ENCODE assay signal across 9 mouse cellular contexts in genomic region chr2:34526527-34527371, GRCm38 (mm10).
A peak's percentile ranks its signal among the peaks of the same experiment; 100 is the strongest.
DNase-seq lines count a peak whose midpoint lies in the region; ATAC-seq lines count a peak whose summit lies in the region.
"Had no signal": no experiment of that assay in that cellular context is flagged by ENCODE, and none has a peak within 500 bp of the region (broad histone marks: within the 10 kb centered on the region; RNA-seq: fewer than 3 reads in every experiment).

No protein-coding gene starts in this region.

- peaks cover 38% of the 10 kb centered on the region for H3K4me1 ChIP-seq in hindbrain, embryonic 13.5 days (replicated peaks)
- H3K4me1 ChIP-seq in midbrain, embryonic 15.5 days: peaks cover 35% of the 10 kb centered on the region

- H3K4me3 ChIP-seq in hindbrain, embryonic 13.5 days: no peak overlapping the region
- no peak overlapping the region for H3K4me3 ChIP-seq in midbrain, embryonic 15.5 days

- no peak overlapping the region for H3K4me2 ChIP-seq in hindbrain, embryonic 13.5 days
- H3K4me2 ChIP-seq in midbrain, embryonic 15.5 days: no peak overlapping the region

- WGBS in hindbrain, embryonic 13.5 days: 34% methylated on average over 15 of the region's 15 CpGs
- WGBS in midbrain, embryonic 15.5 days: 46% methylated on average over 15 of the region's 15 CpGs

- no peaks in the 10 kb centered on the region for H3K9me3 ChIP-seq in hindbrain, embryonic 13.5 days
- H3K9me3 ChIP-seq in midbrain, embryonic 15.5 days: no peaks in the 10 kb centered on the region; the same call in 1 of the 2 replicates

- peak; percentile 85 to 94 for DNase-seq in adrenal gland, adult (ENCODE audit: inconsistent age in 2 of 2, low spot score in 1 of 2)
- no peak for DNase-seq in adrenal gland, adult 18-20 months (ENCODE audit: low spot score in 2 of 2)
- DNase-seq in retina, embryonic 14.5 days (ENCODE audit: low spot score): peak; percentile 35
- DNase-seq in retina, postnatal 1 day: no peak
- no peak for DNase-seq in thymus, postnatal 0 days (ENCODE audit: low spot score)
- no peak for DNase-seq in thymus, postnatal 25 days

- peak overlapping the region; percentile 45; the same call in 1 of the 2 replicates for H3K27ac ChIP-seq in hindbrain, embryonic 13.5 days
- H3K27ac ChIP-seq in midbrain, embryonic 15.5 days: no peak overlapping the region
- H3K27ac ChIP-seq: liver, embryonic 14.5 days had no signal

- no peaks in the 10 kb centered on the region for H3K27me3 ChIP-seq in hindbrain, embryonic 13.5 days
- no peaks in the 10 kb centered on the region for H3K27me3 ChIP-seq in midbrain, embryonic 15.5 days (replicated peaks)

- no peak overlapping the region for H3K9ac ChIP-seq in hindbrain, embryonic 13.5 days
- no peak overlapping the region for H3K9ac ChIP-seq in midbrain, embryonic 15.5 days
- H3K9ac ChIP-seq: liver, embryonic 14.5 days had no signal

- ATAC-seq in hindbrain, embryonic 13.5 days (ENCODE audit: low FRiP score): 0 out of 2 replicates have a peak, but pooled peaks have one; percentile 36
- ATAC-seq in midbrain, embryonic 15.5 days (replicated peaks): peak; percentile 52; the same call in 1 of the 2 replicates

- no peaks in the 10 kb centered on the region for H3K36me3 ChIP-seq in hindbrain, embryonic 13.5 days
- H3K36me3 ChIP-seq in midbrain, embryonic 15.5 days (replicated peaks): no peaks in the 10 kb centered on the region

Comparison
In these comparisons a context has a peak if more than half of its experiments do, and no peak if none do; other contexts are left out.
1. DNase-seq: peak in adrenal gland, adult (2 of 2) and retina, embryonic 14.5 days (single experiment); none in adrenal gland, adult 18-20 months (0 of 2), retina, postnatal 1 day (single experiment), thymus, postnatal 0 days (single experiment) and thymus, postnatal 25 days (single experiment).